Mouse (Mus musculus): ENCODE results near the gene Caml.
"Not testable (repeated sequence)": the region's sequence is repeated elsewhere in the genome, so short reads cannot be mapped to it uniquely, and the experiment has no call there.

Gene Caml

DNA sequence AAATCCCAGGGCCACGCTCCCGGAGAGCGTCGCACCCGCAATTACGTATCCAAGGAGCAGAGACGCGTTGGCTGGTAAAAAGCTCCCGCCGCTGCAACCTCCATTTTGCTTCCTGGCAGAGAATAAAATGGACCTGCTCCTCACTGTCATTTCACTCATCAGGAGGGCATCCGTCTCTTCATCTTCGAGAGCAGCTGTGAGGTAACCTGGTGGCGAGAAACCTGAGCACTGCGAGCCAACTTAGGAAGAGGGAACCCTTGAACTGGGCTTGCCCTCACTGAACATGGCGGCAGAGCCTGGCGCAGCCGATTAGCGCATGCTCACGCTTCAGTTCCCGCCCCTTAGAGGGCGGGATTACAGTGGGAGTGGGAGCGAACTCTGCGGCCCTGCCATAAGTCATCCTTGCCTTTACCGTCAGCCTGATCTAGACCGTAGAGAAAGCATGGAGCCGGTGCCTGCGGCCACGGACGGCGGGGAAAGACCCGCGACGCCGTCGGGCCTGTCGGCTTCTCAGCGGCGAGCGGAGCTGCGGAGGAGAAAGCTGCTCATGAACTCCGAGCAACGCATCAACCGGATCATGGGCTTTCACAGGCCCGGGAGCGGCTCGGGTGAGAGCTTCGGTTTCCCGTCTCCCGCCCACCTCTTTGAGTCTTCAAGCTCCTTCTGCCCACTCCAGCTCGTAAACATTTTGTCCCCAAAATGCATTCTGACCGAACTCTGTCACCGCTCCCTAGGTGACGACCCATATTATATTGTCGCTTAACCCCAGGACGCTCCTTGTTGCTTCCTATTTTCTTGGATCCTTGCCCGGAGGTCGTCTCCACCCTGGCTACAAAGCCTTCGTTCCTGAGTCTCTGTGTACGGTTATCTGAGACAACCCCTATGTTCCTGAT lies at the start of gene Caml:
Gene Caml (plus strand): TSS at position 357 of the 893 bp plus-strand sequence.
- in situ Hi-C loops (cut with MseI, MboI) = no loop called here

GRCm38 (mm10) chr13:55573432-55573831 lies 49.4 kb upstream of the Caml start, which contains the start of gene Tmed9:
Gene Tmed9 (plus strand): TSS chr13:55573732.
- in situ Hi-C loops (cut with MseI, MboI) = no loop called here

- in situ Hi-C loops (cut with MseI, MboI) = no loop called here
These were observed 48.5 kb upstream of the Caml start for GRCm38 (mm10) chr13:55574321-55574720.

DNA sequence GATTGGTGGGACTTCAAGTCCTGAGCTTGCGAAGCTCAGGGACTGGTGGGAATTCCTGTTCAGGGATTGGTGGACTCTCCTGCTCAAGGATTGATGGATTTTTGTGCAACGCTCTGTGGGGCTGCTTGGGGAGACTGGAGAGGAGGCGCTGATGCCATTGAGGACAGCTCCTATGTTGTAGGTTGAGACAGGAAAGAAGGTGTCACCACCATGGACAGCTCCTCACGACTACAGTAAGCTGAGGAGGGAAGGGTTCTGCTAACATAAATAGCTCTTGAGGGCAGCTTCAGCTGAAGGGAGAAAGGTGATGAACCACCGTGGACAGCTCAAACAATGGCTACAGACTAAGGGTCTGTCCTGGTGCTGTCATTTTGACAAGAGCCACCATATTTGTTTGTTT lies 46.9 kb upstream of the Caml start:
- in situ Hi-C loops (cut with MseI, MboI) = no loop called here

DNA sequence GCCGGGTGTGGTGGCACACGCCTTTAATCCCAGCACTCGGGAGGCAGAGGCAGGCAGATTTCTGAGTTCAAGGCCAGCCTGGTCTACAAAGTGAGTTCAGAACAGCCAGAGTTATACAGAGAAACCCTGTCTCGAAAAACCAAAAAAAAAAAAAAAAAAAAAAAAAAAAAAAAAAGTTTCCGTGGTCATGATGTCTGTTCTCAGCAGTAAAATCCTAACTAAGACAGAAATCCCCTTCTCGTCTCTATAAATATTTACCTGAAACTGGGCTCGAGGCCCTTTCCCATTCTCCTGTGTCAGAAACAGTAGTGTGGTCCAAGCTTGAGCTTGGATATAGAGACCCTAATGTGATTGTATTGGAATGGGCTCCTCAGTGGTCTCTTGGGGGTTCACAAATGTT lies 45.9 kb upstream of the Caml start:
- in situ Hi-C loops (cut with MseI, MboI) = not testable (repeated sequence)

- in situ Hi-C loops (cut with MseI, MboI) = no loop called here
These were observed 44.7 kb upstream of the Caml start for GRCm38 (mm10) chr13:55578086-55578485.

DNA sequence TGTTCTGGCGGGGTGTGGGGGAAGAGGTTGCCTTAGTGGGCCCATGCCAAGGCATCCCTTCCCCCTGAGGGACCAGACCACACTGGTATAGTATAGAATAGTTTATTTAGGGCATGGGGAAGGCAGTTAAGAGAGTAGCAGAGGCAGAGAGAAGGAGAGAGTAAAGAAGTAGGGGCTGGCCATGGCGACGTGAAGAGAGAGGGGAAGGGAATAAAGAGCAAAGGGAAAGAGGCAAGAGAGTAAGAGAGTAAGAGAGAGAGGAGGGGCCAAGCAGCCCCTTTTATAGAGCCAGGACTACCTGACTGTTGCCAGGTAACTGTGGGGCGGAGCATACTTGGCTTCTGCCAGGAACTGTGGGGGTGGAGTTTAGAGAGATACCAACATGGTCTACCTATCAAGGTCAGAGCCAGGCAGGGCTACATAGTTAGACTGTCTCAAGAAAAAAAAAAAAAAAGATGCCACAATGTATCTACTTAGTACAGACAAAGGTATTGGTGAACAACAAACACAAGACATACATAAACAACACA lies 30.8 kb upstream of the Caml start:
- in situ Hi-C loops (cut with MseI, MboI) = no loop called here

DNA sequence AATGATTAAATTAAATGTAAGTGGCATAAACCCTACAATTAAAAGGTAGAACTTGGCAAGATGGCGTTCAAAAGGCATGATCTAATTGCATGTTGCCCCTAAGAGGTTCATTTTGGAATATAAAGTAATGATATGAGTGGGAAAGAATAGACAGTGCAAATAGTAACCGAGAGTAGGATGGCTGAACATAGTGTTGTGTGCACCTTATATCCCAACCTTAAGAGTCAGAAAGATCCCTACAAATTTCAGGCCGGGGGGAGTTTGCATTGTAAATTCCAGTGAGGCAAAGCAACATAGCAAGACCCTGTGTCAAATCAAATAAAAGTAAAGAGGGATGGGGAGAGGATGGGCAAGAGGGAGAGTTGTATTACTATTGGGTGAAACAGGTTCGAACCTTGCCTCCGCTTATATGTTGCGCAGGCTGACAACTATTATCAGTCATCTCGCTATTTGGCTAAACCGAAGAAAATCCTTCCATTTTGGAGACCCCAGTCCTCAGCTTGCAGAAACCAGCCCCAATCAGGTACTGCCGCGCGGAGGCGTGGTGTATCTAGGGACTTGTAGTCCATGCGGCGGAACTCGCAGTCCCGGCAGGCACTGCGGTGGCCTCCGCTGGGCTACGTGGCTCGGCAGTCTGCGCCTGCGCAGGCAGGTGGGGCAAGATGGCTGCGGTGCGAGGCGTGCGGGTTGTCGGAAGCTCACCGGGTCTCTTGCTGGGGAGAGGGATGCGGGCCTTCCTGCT lies 30.1 kb upstream of the Caml start:
- in situ Hi-C loops (cut with MseI, MboI) = no loop called here

GRCm38 (mm10) chr13:55593254-55593747 lies 29.5 kb upstream of the Caml start:
- in situ Hi-C loops (cut with MseI, MboI) = no loop called here

- in situ Hi-C loops (cut with MseI, MboI) = no loop called here
These were observed 27.4 kb upstream of the Caml start for GRCm38 (mm10) chr13:55595375-55595774.

- in situ Hi-C loops (cut with MseI, MboI) = no loop called here
These were observed 26.0 kb upstream of the Caml start for GRCm38 (mm10) chr13:55596802-55597201.

DNA sequence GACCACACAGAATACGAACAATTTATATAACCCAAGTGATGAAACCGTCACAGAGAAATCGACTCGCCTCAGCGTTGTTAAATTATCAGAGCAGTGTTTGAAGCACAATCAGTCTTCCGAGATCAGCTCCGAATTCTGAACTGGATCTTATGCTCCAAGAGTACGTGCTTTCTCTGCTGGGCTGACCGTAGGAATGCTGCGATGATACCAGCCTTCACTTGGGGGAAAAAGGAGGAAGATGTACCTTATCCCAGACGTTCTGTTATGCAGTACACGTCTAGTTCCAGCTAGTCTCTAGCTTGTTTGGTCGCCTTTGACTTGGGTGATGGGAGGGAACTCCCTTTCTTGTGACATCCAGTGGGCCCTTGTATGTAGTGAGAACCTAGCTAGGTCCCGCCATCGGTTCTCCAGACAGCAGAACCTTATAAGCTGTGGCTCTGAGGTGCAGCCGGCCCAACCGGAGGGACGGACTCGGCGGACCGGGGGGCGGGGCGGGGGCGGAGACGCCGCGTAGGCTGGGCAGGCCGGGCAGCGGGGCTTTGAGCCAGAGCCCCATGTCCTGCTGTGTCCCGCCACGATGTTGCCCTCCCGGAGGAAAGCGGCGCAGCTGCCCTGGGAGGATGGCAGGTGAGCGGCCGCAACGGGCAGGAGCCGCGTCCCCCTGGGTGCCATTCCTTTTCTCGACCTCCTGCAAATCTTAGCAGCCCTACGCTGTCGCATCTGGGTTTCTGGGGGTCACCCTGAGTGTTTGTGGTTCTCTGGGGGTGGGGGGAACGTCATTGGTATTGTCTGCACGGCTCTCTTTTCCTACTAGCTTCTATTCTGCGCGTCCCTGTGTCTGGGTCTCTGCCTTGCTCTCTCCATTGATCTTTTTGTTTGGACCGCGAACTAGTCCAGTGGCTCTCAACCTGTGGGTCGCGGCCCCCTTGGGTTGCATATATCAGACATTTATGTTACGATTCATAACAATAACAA lies 23.0 kb upstream of the Caml start, which contains the start of gene B4galt7:
Gene B4galt7 (plus strand): TSS at position 331 of the 975 bp plus-strand sequence.
- in situ Hi-C loops (cut with MseI, MboI) = loop anchor here in 1 of 2 experiments (5.0 kb wide), 1 partner anchor 37 kb away; the partner anchor contains the start of gene Ddx46

DNA sequence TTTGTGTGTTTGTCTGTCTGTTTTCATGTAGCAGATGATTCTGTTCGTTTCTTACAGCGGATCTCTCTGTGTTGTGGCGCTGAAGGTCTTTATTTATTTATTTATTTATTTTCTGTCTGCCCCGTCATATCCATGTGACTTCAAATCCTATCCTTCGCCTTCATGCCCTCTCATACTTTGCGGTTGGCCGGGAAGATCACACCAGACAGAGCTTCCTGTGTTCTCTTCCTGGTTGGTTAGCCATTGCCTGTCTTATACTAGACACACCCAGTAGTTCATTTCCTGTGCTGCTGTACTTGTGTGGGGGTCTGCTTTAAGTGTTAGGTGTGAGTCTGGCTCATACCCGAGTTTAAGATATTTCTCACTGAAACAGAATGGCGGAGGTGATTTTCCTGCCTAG lies 22.1 kb upstream of the Caml start:
- in situ Hi-C loops (cut with MseI, MboI) = loop anchor here in 1 of 2 experiments (5.0 kb wide), 1 partner anchor 37 kb away; the partner anchor contains the start of gene Ddx46

GRCm38 (mm10) chr13:55601611-55602010 lies 21.2 kb upstream of the Caml start:
- in situ Hi-C loops (cut with MseI, MboI) = loop anchor here in 1 of 2 experiments (5.0 kb wide), 1 partner anchor 36 kb away; the partner anchor contains the start of gene Ddx46

- in situ Hi-C loops (cut with MseI, MboI) = loop anchor here in 1 of 2 experiments (5.0 kb wide), 1 partner anchor 33 kb away; the partner anchor contains the start of gene Ddx46
These were observed 18.2 kb upstream of the Caml start for GRCm38 (mm10) chr13:55604606-55605005.

GRCm38 (mm10) chr13:55606899-55607623 lies 15.7 kb upstream of the Caml start:
- in situ Hi-C loops (cut with MseI, MboI) = no loop called here

GRCm38 (mm10) chr13:55607624-55608006 lies 15.2 kb upstream of the Caml start:
- in situ Hi-C loops (cut with MseI, MboI) = no loop called here

GRCm38 (mm10) chr13:55611996-55612395 lies 10.8 kb upstream of the Caml start:
- in situ Hi-C loops (cut with MseI, MboI) = no loop called here

DNA sequence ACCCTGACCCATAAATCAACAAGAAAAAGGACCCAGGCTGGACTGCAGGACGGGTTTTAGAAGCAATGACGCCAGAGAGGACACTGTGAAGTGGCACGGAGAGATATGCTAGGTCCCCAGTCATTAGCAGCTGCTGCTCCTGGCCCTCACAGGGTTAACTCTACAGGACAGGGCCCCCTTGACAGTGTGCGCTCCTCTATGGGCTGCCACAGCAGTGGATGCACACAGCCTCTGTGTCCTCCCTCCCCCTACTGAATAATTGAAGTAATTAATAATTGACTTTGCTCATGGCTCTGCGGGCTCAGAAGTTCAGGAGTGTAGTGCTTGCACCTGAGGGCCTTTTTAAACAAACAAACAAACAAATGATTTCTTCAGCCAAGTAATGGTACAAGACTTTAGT lies 9.3 kb upstream of the Caml start:
- in situ Hi-C loops (cut with MseI, MboI) = no loop called here

- in situ Hi-C loops (cut with MseI, MboI) = no loop called here
These were observed 3.5 kb upstream of the Caml start for GRCm38 (mm10) chr13:55619328-55619727.
